Mouse (Mus musculus) heart, postnatal 36 days (tissue): ENCODE results near the gene Xylb. TPM values are rescaled to one million over a fixed set of nuclear protein-coding genes. Genes with fewer than 3 reads are reported as not detected.
A peak's percentile ranks its signal among the peaks of the same experiment; 100 is the strongest.
"Not testable (repeated sequence)": the region's sequence is repeated elsewhere in the genome, so short reads cannot be mapped to it uniquely, and the experiment has no call there.

ENCODE experiments used
- DNase-seq, 2 experiments: peaks; one replicate each; pipeline ENCODE4 v3.0.0; 2021 to 2022
- intact Hi-C: fragments of 180-260 bp; cut with DNase I; formaldehyde crosslinking; loops from one replicate; pipeline ENCODE4 v1.15.1; 2025
- total RNA-seq, 2 experiments: library from RNA; stranded (reverse); gene quantifications; 2 replicates each; pipeline ENCODE4 v1.2.3; 2021

The Xylb gene
- total RNA-seq, 2 experiments from 2014 or later, result 0.22 TPM

- intact Hi-C loops, result loop anchor here (1.0 to 10.0 kb wide), 3 partner anchors 17 to 557 kb away; partner anchors contain the start of gene Ctdspl
Measured at GRCm38 (mm10) chr9:119340212-119340580, 17.0 kb upstream of the Xylb start.

GRCm38 (mm10) chr9:119340909-119341816 lies 16.0 kb upstream of the Xylb start, which contains the start of gene Myd88:
TSS of gene Myd88 (minus strand) at chr9:119341411.
- intact Hi-C loops, result loop anchor here (1.0 to 10.0 kb wide), 3 partner anchors 18 to 556 kb away; partner anchors contain the start of gene Ctdspl

More at GRCm38 (mm10) chr9:119340212-119340580, 17.0 kb upstream of the Xylb start:
- DNase-seq, result peak in 1 of 2 experiments; percentile 25

GRCm38 (mm10) chr9:119342728-119343127 lies 14.5 kb upstream of the Xylb start:
- no peak for DNase-seq
- intact Hi-C loops, result loop anchor here (5.0 to 10.0 kb wide), 2 partner anchors 418 to 555 kb away; partner anchors contain the start of gene Ctdspl

More at GRCm38 (mm10) chr9:119340909-119341816, 16.0 kb upstream of the Xylb start, which contains the start of gene Myd88:
- DNase-seq, result peak; percentile 91 to 92

- intact Hi-C loops, result loop anchor here (10.0 kb wide), 1 partner anchor 422 kb away; the partner anchor contains the start of gene Ctdspl
- DNase-seq, result no peak
Measured at GRCm38 (mm10) chr9:119346376-119346775, 10.8 kb upstream of the Xylb start.

GRCm38 (mm10) chr9:119350531-119350930 lies 6.7 kb upstream of the Xylb start:
- intact Hi-C loops, result no loop called here
- DNase-seq, result no peak

- intact Hi-C loops, result no loop called here
- DNase-seq, result no peak
Measured at GRCm38 (mm10) chr9:119350947-119351705, 6.1 kb upstream of the Xylb start.

GRCm38 (mm10) chr9:119352060-119352459 lies 5.1 kb upstream of the Xylb start:
- intact Hi-C loops, result no loop called here

GRCm38 (mm10) chr9:119353926-119354325 lies 3.3 kb upstream of the Xylb start:
- intact Hi-C loops, result loop anchor here (2.0 kb wide), 1 partner anchor 197 kb away; the partner anchor contains the start of gene Acaa1b
- DNase-seq, result no peak

More at GRCm38 (mm10) chr9:119352060-119352459, 5.1 kb upstream of the Xylb start:
- DNase-seq, result peak; percentile 76 to 84

GRCm38 (mm10) chr9:119355943-119356342 lies 1.2 kb upstream of the Xylb start:
- intact Hi-C loops, result loop anchor here (2.0 kb wide), 2 partner anchors 47 to 199 kb away; partner anchors contain the start of genes Acaa1b and Acvr2b
- DNase-seq, result no peak

GRCm38 (mm10) chr9:119358058-119358429 lies 863 bp downstream of the Xylb start:
- no peak for DNase-seq
- intact Hi-C loops, result no loop called here

- intact Hi-C loops, result no loop called here
Measured at GRCm38 (mm10) chr9:119361416-119361815, 4.2 kb downstream of the Xylb start.

GRCm38 (mm10) chr9:119363229-119363628 lies 6.0 kb downstream of the Xylb start:
- intact Hi-C loops, result no loop called here

More at GRCm38 (mm10) chr9:119361416-119361815, 4.2 kb downstream of the Xylb start:
- no peak for DNase-seq

GRCm38 (mm10) chr9:119365284-119365683 lies 8.1 kb downstream of the Xylb start, which contains the start of gene Slc22a14:
TSS of gene Slc22a14 (minus strand) at chr9:119365553.
- no peak for DNase-seq
- intact Hi-C loops, result no loop called here

More at GRCm38 (mm10) chr9:119363229-119363628, 6.0 kb downstream of the Xylb start:
- DNase-seq, result no peak

GRCm38 (mm10) chr9:119368367-119368766 lies 11.2 kb downstream of the Xylb start:
- intact Hi-C loops, result no loop called here
- DNase-seq, result no peak

GRCm38 (mm10) chr9:119370770-119371169 lies 13.6 kb downstream of the Xylb start:
- DNase-seq, intact Hi-C loops: not testable (repeated sequence)

GRCm38 (mm10) chr9:119371251-119371650 lies 14.1 kb downstream of the Xylb start:
- intact Hi-C loops, result no loop called here
- DNase-seq, result no peak

- intact Hi-C loops, result no loop called here
- DNase-seq, result no peak
Measured at GRCm38 (mm10) chr9:119375008-119375407, 17.8 kb downstream of the Xylb start.

- intact Hi-C loops, result no loop called here
- DNase-seq, result no peak
Measured at GRCm38 (mm10) chr9:119375556-119375955, 18.4 kb downstream of the Xylb start.

GRCm38 (mm10) chr9:119378231-119378630 lies 21.1 kb downstream of the Xylb start:
- DNase-seq, result no peak
- intact Hi-C loops, result no loop called here

GRCm38 (mm10) chr9:119382603-119383002 lies 25.4 kb downstream of the Xylb start:
- DNase-seq, result no peak
- intact Hi-C loops, result no loop called here
